Mouse (Mus musculus) common myeloid progenitor, adult 5-6 weeks (primary cell): ENCODE data around the gene Gigyf2. TPM values are rescaled to one million over a fixed set of nuclear protein-coding genes. Genes with fewer than 3 reads are reported as not detected.
A peak's percentile ranks its signal among the peaks of the same experiment; 100 is the strongest.
"Not testable (repeated sequence)": the region's sequence is repeated elsewhere in the genome, so short reads cannot be mapped to it uniquely, and the experiment has no call there.

ENCODE experiments used
- ATAC-seq: replicated peaks from 2 replicates; pipeline ENCODE4 v1.8.0; 2016; ENCODE audit warnings: low read depth, mild to moderate bottlenecking, moderate TSS enrichment, inconsistent platforms; ENCODE audit not compliant: poor library complexity, severe bottlenecking
- total RNA-seq: library from RNA; stranded (forward); fragments of 200-1000, 187-1606 nt; gene quantifications from 2 replicates; pipeline ENCODE4 v1.2.3, GENCODE M21; 2017

Gigyf2 gene
- total RNA-seq, 1 experiment from 2014 or later, result 134 TPM

GRCm38 (mm10) chr1:87436583-87436982 is 109.8 kb downstream of the Gigyf2 start:
- no peak for ATAC-seq

GRCm38 (mm10) chr1:87447183-87448104 is 120.6 kb downstream of the Gigyf2 start:
- ATAC-seq, result 0 out of 2 replicates have a peak, but pooled peaks have one; percentile 62

GRCm38 (mm10) chr1:87449432-87449831 is 122.6 kb downstream of the Gigyf2 start:
- no peak for ATAC-seq

GRCm38 (mm10) chr1:87456425-87456824 is 129.6 kb downstream of the Gigyf2 start:
- no peak for ATAC-seq

- ATAC-seq, result no peak
These were observed 131.2 kb downstream of the Gigyf2 start for GRCm38 (mm10) chr1:87458045-87458444.

- ATAC-seq, result not testable (repeated sequence)
These were observed 133.1 kb downstream of the Gigyf2 start for GRCm38 (mm10) chr1:87459856-87460255.

- no peak for ATAC-seq
These were observed 140.7 kb downstream of the Gigyf2 start for GRCm38 (mm10) chr1:87467469-87467868.

- peak; percentile 54 for ATAC-seq
These were observed 141.5 kb downstream of the Gigyf2 start for GRCm38 (mm10) chr1:87468321-87468720.

- not testable (repeated sequence) for ATAC-seq
These were observed 143.2 kb downstream of the Gigyf2 start, which contains the start of gene Snorc for GRCm38 (mm10) chr1:87469971-87470370. Gene Snorc, plus strand, starts transcription at chr1:87470271.

GRCm38 (mm10) chr1:87471914-87472313 is 145.1 kb downstream of the Gigyf2 start:
- ATAC-seq, result no peak

GRCm38 (mm10) chr1:87472576-87472975 is 145.8 kb downstream of the Gigyf2 start:
- ATAC-seq, result no peak

- ATAC-seq, result no peak
These were observed 148.5 kb downstream of the Gigyf2 start for GRCm38 (mm10) chr1:87475076-87475895.

GRCm38 (mm10) chr1:87482546-87482945 is 155.7 kb downstream of the Gigyf2 start:
- no peak for ATAC-seq

- no peak for ATAC-seq
These were observed 159.6 kb downstream of the Gigyf2 start for GRCm38 (mm10) chr1:87486386-87486785.

GRCm38 (mm10) chr1:87492285-87492684 is 165.5 kb downstream of the Gigyf2 start:
- no peak for ATAC-seq

GRCm38 (mm10) chr1:87493542-87493941 is 166.7 kb downstream of the Gigyf2 start:
- ATAC-seq, result no peak

Other genes starting within 250 kb of the Gigyf2 start
- not detected in 2 replicates for gene Alppl2, start 237.1 kb upstream of the Gigyf2 start, total RNA-seq
- not detected in 2 replicates for gene Alpi, start 225.4 kb upstream of the Gigyf2 start, total RNA-seq
- not detected in 2 replicates for gene Akp3, start 202.0 kb upstream of the Gigyf2 start, total RNA-seq
- gene Ecel1, start 170.5 kb upstream of the Gigyf2 start, total RNA-seq, result not detected in 2 replicates
- not detected in 2 replicates for gene Prss56, start 143.7 kb upstream of the Gigyf2 start, total RNA-seq
- not detected in 2 replicates for gene Chrnd, start 136.4 kb upstream of the Gigyf2 start, total RNA-seq
- gene Chrng, start 122.3 kb upstream of the Gigyf2 start, total RNA-seq, result not detected in 2 replicates
- gene Eif4e2, start 113.1 kb upstream of the Gigyf2 start, total RNA-seq, result 147 and 157 TPM in 2 replicates
- gene Efhd1, start 62.6 kb upstream of the Gigyf2 start, total RNA-seq, result not detected in 2 replicates
- not detected in 2 replicates for gene Kcnj13, start 67.7 kb downstream of the Gigyf2 start, total RNA-seq
- not detected in 2 replicates for gene Snorc, start 143.3 kb downstream of the Gigyf2 start, total RNA-seq
- not detected in 2 replicates for gene Neu2, start 182.9 kb downstream of the Gigyf2 start, total RNA-seq
- gene Ngef, start 246.9 kb downstream of the Gigyf2 start, total RNA-seq, result not detected in 2 replicates